Mouse (Mus musculus) CH12.LX (cell line): ENCODE results near the gene Cabin1. TPM values are rescaled to one million over a fixed set of nuclear protein-coding genes. Genes with fewer than 3 reads are reported as not detected.

Experiments used
- DNase-seq: peaks from one replicate; pipeline ENCODE4 v3.0.0-alpha.2; 2013; ENCODE audit errors: extremely low read depth
- H3K27ac ChIP-seq: 2 replicates; pipeline ENCODE4 v1.5.1; 2012; ENCODE audit warnings: low read depth, mild to moderate bottlenecking, control low read depth, moderate library complexity; ENCODE audit not compliant: insufficient read depth
- H3K27me3 ChIP-seq: replicated peaks from 2 replicates; pipeline ENCODE3; 2012; ENCODE audit warnings: inconsistent platforms
- H3K36me3 ChIP-seq, 2 experiments: replicated peaks in 1 of 2; 2 replicates each; pipeline versions ENCODE3 to v1.6.1; 2012; ENCODE audit warnings: inconsistent platforms in 1 of 2, low read length in 1 of 2, mild to moderate bottlenecking in 1 of 2, mixed read lengths in 1 of 2, moderate library complexity in 1 of 2; ENCODE audit not compliant: control insufficient read depth in 1 of 2, insufficient read depth in 1 of 2
- H3K4me1 ChIP-seq, 2 experiments: 2 replicates each; pipeline ENCODE4 v1.6.1; 2012; ENCODE audit warnings: inconsistent platforms in 1 of 2, moderate library complexity in 1 of 2; ENCODE audit not compliant: insufficient read depth in 2 of 2, control insufficient read depth in 1 of 2
- H3K4me2 ChIP-seq: 2 replicates; pipeline ENCODE4 v1.6.1; 2012; ENCODE audit warnings: low read depth, mild to moderate bottlenecking, control low read depth; ENCODE audit not compliant: poor library complexity, insufficient read depth, severe bottlenecking
- H3K4me3 ChIP-seq, 3 experiments: fragments of 150-350 bp in 1 of 3; sonication (generic) in 1 of 3; replicated peaks in 1 of 3; 2 replicates each; pipeline versions ENCODE3 to v1.5.1; 2011 to 2012; ENCODE audit warnings: low read depth in 2 of 3, low read length in 2 of 3, mild to moderate bottlenecking in 2 of 3, moderate library complexity in 2 of 3, control low read depth in 1 of 3, improper control_type of control experiment in 1 of 3, inconsistent platforms in 1 of 3, mixed read lengths in 1 of 3; ENCODE audit not compliant: poor library complexity in 1 of 3
- H3K79me2 ChIP-seq: replicated peaks from 2 replicates; pipeline ENCODE4 v1.6.1; 2012; ENCODE audit warnings: mild to moderate bottlenecking, moderate library complexity; ENCODE audit not compliant: control insufficient read depth, poor library complexity, insufficient read depth, severe bottlenecking; ENCODE audit errors: extremely low read depth
- H3K9ac ChIP-seq: 2 replicates; pipeline ENCODE4 v1.6.1; 2012; ENCODE audit warnings: low read depth, mild to moderate bottlenecking, control low read depth, moderate library complexity; ENCODE audit not compliant: insufficient read depth
- H3K9me3 ChIP-seq: replicated peaks from 2 replicates; pipeline ENCODE3; 2012; ENCODE audit warnings: low read length, inconsistent platforms, mixed read lengths
- CHD1 ChIP-seq: IDR thresholded peaks from 2 replicates; pipeline ENCODE4 v1.6.1; 2012; ENCODE audit warnings: low read depth, low read length, improper control_type of control experiment, inconsistent platforms
- EP300 ChIP-seq: IDR thresholded peaks from 2 replicates; pipeline ENCODE4 v1.6.1; 2011; ENCODE audit warnings: low read length, improper control_type of control experiment
- HCFC1 ChIP-seq: IDR thresholded peaks from 2 replicates; pipeline ENCODE4 v1.6.1; 2012; ENCODE audit warnings: low read depth, mild to moderate bottlenecking, inconsistent platforms, low read length, improper control_type of control experiment
- IRF4 ChIP-seq: IDR thresholded peaks from 2 replicates; pipeline ENCODE4 v1.6.1; 2014; ENCODE audit warnings: low read depth, mild to moderate bottlenecking, inconsistent platforms, low read length, improper control_type of control experiment
- JUND ChIP-seq: conservative IDR thresholded peaks from 2 replicates; pipeline ENCODE4 v1.6.1; 2011; ENCODE audit warnings: low read depth, low read length, improper control_type of control experiment
- KAT2A ChIP-seq: IDR thresholded peaks from 2 replicates; pipeline ENCODE4 v1.6.1; 2012; ENCODE audit warnings: low read length, improper control_type of control experiment, inconsistent platforms; ENCODE audit not compliant: insufficient replicate concordance
- MAFK ChIP-seq: IDR thresholded peaks from 2 replicates; pipeline ENCODE4 v1.6.1; 2011; ENCODE audit warnings: low read length, improper control_type of control experiment; ENCODE audit not compliant: insufficient replicate concordance
- MEF2A ChIP-seq: IDR thresholded peaks from 2 replicates; pipeline ENCODE4 v1.6.1; 2014; ENCODE audit warnings: low read depth, mild to moderate bottlenecking, inconsistent platforms, low read length, improper control_type of control experiment, borderline replicate concordance
- MXI1 ChIP-seq: IDR thresholded peaks from 2 replicates; pipeline ENCODE4 v1.6.1; 2011; ENCODE audit warnings: mild to moderate bottlenecking, low read depth, low read length, improper control_type of control experiment
- MYC ChIP-seq: IDR thresholded peaks from 2 replicates; pipeline ENCODE4 v1.6.1; 2011; ENCODE audit warnings: low read depth, mild to moderate bottlenecking, improper control_type of control experiment, low read length
- POLR2A ChIP-seq: IDR thresholded peaks from 2 replicates; pipeline ENCODE4 v1.6.1; 2011; ENCODE audit warnings: low read depth, mild to moderate bottlenecking, improper control_type of control experiment, low read length
- POLR2AphosphoS2 ChIP-seq: IDR thresholded peaks from 2 replicates; pipeline ENCODE4 v1.6.1; 2011; ENCODE audit warnings: low read depth, low read length, improper control_type of control experiment
- RAD21 ChIP-seq: IDR thresholded peaks from 2 replicates; pipeline ENCODE4 v1.6.1; 2011; ENCODE audit warnings: low read depth, mild to moderate bottlenecking, low read length, improper control_type of control experiment, moderate library complexity
- TCF12 ChIP-seq: IDR thresholded peaks from 2 replicates; pipeline ENCODE4 v1.6.1; 2014; ENCODE audit warnings: low read depth, mild to moderate bottlenecking, inconsistent platforms, low read length, improper control_type of control experiment
- dilution Hi-C: fragments of 300-500 bp; cut with MboI; formaldehyde crosslinking; loops from 2 replicates; pipeline ENCODE4 v1.14.3; 2020; ENCODE audit warnings: low sequenced_read_pairs; ENCODE audit not compliant: extremely low pct_unique_long_range_greater_than_20kb, extremely low pct_ligation_motif_present
- in situ Hi-C: fragments of 300-500 bp; cut with MboI; formaldehyde crosslinking; loops from 3 replicates; pipeline ENCODE4 v1.14.3; 2019; ENCODE audit warnings: low sequenced_read_pairs, low pct_ligation_motif_present, low pct_unique_long_range_greater_than_20kb, mixed read lengths
- polyA plus RNA-seq: library from polyadenylated mRNA; unstranded; fragments of >175 nt; gene quantifications from 2 replicates; pipeline ENCODE4 v1.2.1, GENCODE M21; 2012; ENCODE audit warnings: low read depth; ENCODE audit not compliant: insufficient read length
- total RNA-seq, 2 experiments: library from RNA; depleted of rRNA; stranded (reverse); fragments of 300-350 nt in 1 of 2; fragments of >200 nt in 1 of 2; gene quantifications; 2 replicates each; pipeline ENCODE4 v1.2.3; 2012 to 2014

Gene Cabin1
- total and polyA plus RNA-seq, 3 experiments, result 12.0 to 46.0 (median 29.0) TPM

DNA sequence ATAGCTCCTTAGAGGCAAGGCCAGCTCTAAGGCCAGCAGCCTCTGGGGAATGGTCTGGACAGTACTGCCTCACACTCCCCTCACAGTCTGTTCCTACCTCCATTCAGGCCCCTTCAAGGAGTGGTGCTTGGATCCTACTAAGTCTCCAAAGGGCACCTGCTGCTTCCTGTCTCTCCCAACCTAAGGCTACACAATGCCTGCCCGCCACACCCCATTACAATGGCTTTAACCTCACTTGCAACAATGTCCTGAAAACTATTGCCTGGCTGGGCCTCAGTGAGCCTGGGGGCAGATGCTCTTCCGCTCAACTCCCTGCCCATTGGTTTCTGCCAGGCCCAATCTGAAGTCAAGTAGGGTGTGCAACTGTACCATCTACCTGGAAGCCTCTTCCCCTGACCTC lies 75.5 kb downstream of the Cabin1 start:
- dilution Hi-C loops (no loop called here), in situ Hi-C loops (no loop called here)
- DNase-seq, result no peak
- no peak for TF ChIP-seq POLR2AphosphoS2
- no peak for TF ChIP-seq MEF2A
- no peak for TF ChIP-seq POLR2A
- no peak for TF ChIP-seq IRF4
- no peak for TF ChIP-seq CHD1
- no peak for TF ChIP-seq MAFK
- Histone ChIP-seq H3K4me1 (peaks cover 1 to 12% of the 10 kb centered on the region in 2 experiments; a peak in 2 of 4 replicates), H3K79me2 (no peaks in the 10 kb centered on the region; the same call in 1 of the 2 replicates), H3K4me2 (no peak overlapping the region), H3K27me3 (no peaks in the 10 kb centered on the region), H3K9me3 (no peaks in the 10 kb centered on the region), H3K9ac (no peak overlapping the region), H3K36me3 (peaks cover 72 to 93% of the 10 kb centered on the region in 2 experiments), H3K4me3 (no peak overlapping the region), H3K27ac (no peak overlapping the region)

DNA sequence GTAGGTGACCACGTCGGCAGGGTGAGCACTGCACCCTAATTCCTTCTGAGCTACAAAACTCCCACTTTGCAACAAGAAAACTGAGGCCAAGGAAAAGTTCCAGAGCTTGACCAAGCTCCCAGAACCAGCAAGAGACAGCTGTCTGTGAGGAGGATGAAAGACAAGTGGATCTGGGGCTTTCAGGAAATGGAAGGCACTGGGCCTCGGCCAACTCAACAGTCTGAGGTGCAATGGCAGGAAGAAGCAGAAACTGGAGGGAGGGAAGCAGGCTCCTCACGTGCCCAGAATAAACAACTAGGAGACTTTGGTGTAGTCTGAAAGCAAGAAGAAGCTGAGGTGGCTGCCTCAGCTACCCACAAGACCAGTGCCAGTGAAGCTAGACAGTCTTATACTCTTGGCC lies 77.4 kb downstream of the Cabin1 start:
- Histone ChIP-seq H3K4me3 (no peak overlapping the region), H3K27me3 (no peaks in the 10 kb centered on the region), H3K4me1 (peaks cover 0 to 4% of the 10 kb centered on the region in 2 experiments; a peak in 2 of 4 replicates), H3K4me2 (no peak overlapping the region), H3K27ac (no peak overlapping the region), H3K79me2 (no peaks in the 10 kb centered on the region; the same call in 1 of the 2 replicates), H3K36me3 (peaks cover 69 to 92% of the 10 kb centered on the region in 2 experiments), H3K9me3 (no peaks in the 10 kb centered on the region), H3K9ac (no peak overlapping the region)
- no peak for TF ChIP-seq TCF12
- no peak for TF ChIP-seq MYC
- no peak for TF ChIP-seq JUND
- dilution Hi-C loops, result no loop called here
- in situ Hi-C loops, result no loop called here
- DNase-seq, result no peak

GRCm38 (mm10) chr10:75684035-75685004 lies 79.8 kb downstream of the Cabin1 start:
- Histone ChIP-seq H3K4me3 (no peak overlapping the region), H3K4me2 (no peak overlapping the region), H3K9me3 (no peaks in the 10 kb centered on the region), H3K27ac (no peak overlapping the region), H3K9ac (no peak overlapping the region), H3K79me2 (no peaks in the 10 kb centered on the region), H3K36me3 (peaks cover 66 to 94% of the 10 kb centered on the region in 2 experiments), H3K4me1 (peaks cover 0 to 4% of the 10 kb centered on the region in 2 experiments; a peak in 2 of 4 replicates), H3K27me3 (no peaks in the 10 kb centered on the region)
- in situ Hi-C loops, result no loop called here
- DNase-seq, result no peak
- dilution Hi-C loops, result no loop called here
- TF ChIP-seq RAD21, result no peak
- no peak for TF ChIP-seq HCFC1
- no peak for TF ChIP-seq KAT2A
- TF ChIP-seq MXI1, result no peak
- no peak for TF ChIP-seq EP300
- TF ChIP-seq, all 38 proteins: peak for 0
